Mouse (Mus musculus): Measurements from ENCODE around the gene Ctc1. TPM values are rescaled to one million over a fixed set of nuclear protein-coding genes. Genes with fewer than 3 reads are reported as not detected.

The Ctc1 gene
- 10 to 100 TPM; 57.4 to 66.2 TPM for polyA plus RNA-seq (2012; fragmentation: generic; extraction: Trizol)

GRCm38 (mm10) chr11:69015644-69016441 is at the start of gene Ctc1:
Gene Ctc1 (plus strand): TSS chr11:69015911.

GRCm38 (mm10) chr11:68967337-68968282 is 48.1 kb upstream of the Ctc1 start, which contains the start of gene Slc25a35:
Gene Slc25a35 (plus strand): TSS chr11:68968131.

GRCm38 (mm10) chr11:68975085-68975484 is 40.6 kb upstream of the Ctc1 start, which contains the start of gene Rangrf:
Gene Rangrf (minus strand): TSS chr11:68975185.

GRCm38 (mm10) chr11:69008182-69009121 is 7.3 kb upstream of the Ctc1 start, which contains the start of gene Pfas:
Gene Pfas (minus strand): TSS chr11:69008460.

GRCm38 (mm10) chr11:69045531-69046394 is 30.1 kb downstream of the Ctc1 start, which contains the start of gene Aurkb:
Gene Aurkb (plus strand): TSS chr11:69045647.

GRCm38 (mm10) chr11:69059357-69059974 is 43.8 kb downstream of the Ctc1 start, which contains the start of gene Borcs6:
Gene Borcs6 (plus strand): TSS chr11:69059717.

GRCm38 (mm10) chr11:69070590-69071222 is 55.0 kb downstream of the Ctc1 start, which contains the start of gene Tmem107:
Gene Tmem107 (plus strand): TSS chr11:69070806.

Other genes starting within 250 kb of the Ctc1 start
- 10 to 100 TPM in 1 of 2 experiments, 1 to 10 TPM in 1; 3.2 to 33.9 TPM for gene Ndel1, start 144.1 kb upstream of the Ctc1 start, polyA plus RNA-seq (2012; fragmentation: generic; extraction: Trizol)
- under 1 TPM in 1 of 2 experiments, not detected in 1; 0.01 TPM for gene Rnf222, start 127.4 kb upstream of the Ctc1 start, polyA plus RNA-seq (2012; fragmentation: generic; extraction: Trizol)
- gene Rpl26, start 114.3 kb upstream of the Ctc1 start, polyA plus RNA-seq (2012; fragmentation: generic; extraction: Trizol), result 100 to 1,000 TPM; 611 to 728 TPM
- gene Odf4, start 88.8 kb upstream of the Ctc1 start, polyA plus RNA-seq (2012; fragmentation: generic; extraction: Trizol), result not detected
- gene Arhgef15, start 58.4 kb upstream of the Ctc1 start, polyA plus RNA-seq (2012; fragmentation: generic; extraction: Trizol), result 1 to 10 TPM in 1 of 2 experiments, under 1 TPM in 1; 0.97 to 1.1 TPM
- 1 to 10 TPM in 1 of 2 experiments, under 1 TPM in 1; 0.91 to 4.0 TPM for gene Slc25a35, start 47.8 kb upstream of the Ctc1 start, polyA plus RNA-seq (2012; fragmentation: generic; extraction: Trizol)
- gene Rangrf, start 40.7 kb upstream of the Ctc1 start, polyA plus RNA-seq (2012; fragmentation: generic; extraction: Trizol), result 10 to 100 TPM; 27.7 to 48.0 TPM
- gene Pfas, start 7.5 kb upstream of the Ctc1 start, polyA plus RNA-seq (2012; fragmentation: generic; extraction: Trizol), result 1 to 10 TPM; 6.8 to 7.2 TPM
- gene Aurkb, start 29.7 kb downstream of the Ctc1 start, polyA plus RNA-seq (2012; fragmentation: generic; extraction: Trizol), result 10 to 100 TPM; 33.9 to 67.3 TPM
- gene Borcs6, start 43.8 kb downstream of the Ctc1 start, polyA plus RNA-seq (2012; fragmentation: generic; extraction: Trizol), result 10 to 100 TPM; 13.1 to 23.4 TPM
- 10 to 100 TPM; 73.7 to 88.9 TPM for gene Tmem107, start 54.9 kb downstream of the Ctc1 start, polyA plus RNA-seq (2012; fragmentation: generic; extraction: Trizol)
- 10 to 100 TPM; 16.1 to 69.3 TPM for gene Vamp2, start 72.6 kb downstream of the Ctc1 start, polyA plus RNA-seq (2012; fragmentation: generic; extraction: Trizol)
- 10 to 100 TPM in 1 of 2 experiments, 1 to 10 TPM in 1; 3.3 to 14.3 TPM for gene Per1, start 79.3 kb downstream of the Ctc1 start, polyA plus RNA-seq (2012; fragmentation: generic; extraction: Trizol)
- gene Hes7, start 104.5 kb downstream of the Ctc1 start, polyA plus RNA-seq (2012; fragmentation: generic; extraction: Trizol), result under 1 TPM; 0.16 to 0.19 TPM
- 1 to 10 TPM in 1 of 2 experiments, under 1 TPM in 1; 0.55 to 2.0 TPM for gene 9130213A22Rik, start 106.7 kb downstream of the Ctc1 start, polyA plus RNA-seq (2012; fragmentation: generic; extraction: Trizol)
- under 1 TPM; 0.07 to 0.34 TPM for gene Aloxe3, start 110.0 kb downstream of the Ctc1 start, polyA plus RNA-seq (2012; fragmentation: generic; extraction: Trizol)
- not detected for gene Alox12b, start 141.1 kb downstream of the Ctc1 start, polyA plus RNA-seq (2012; fragmentation: generic; extraction: Trizol)
- gene Alox8, start 181.9 kb downstream of the Ctc1 start, polyA plus RNA-seq (2012; fragmentation: generic; extraction: Trizol), result under 1 TPM; 0.05 to 0.20 TPM
- under 1 TPM in 1 of 2 experiments, not detected in 1; 0.04 TPM for gene Gucy2e, start 221.1 kb downstream of the Ctc1 start, polyA plus RNA-seq (2012; fragmentation: generic; extraction: Trizol)

All from C3H10T1/2 (cell line).